Mouse (Mus musculus): Measurements from ENCODE around the gene Itch. TPM values are rescaled to one million over a fixed set of nuclear protein-coding genes. Genes with fewer than 3 reads are reported as not detected.

The Itch gene
- total RNA-seq, 2 experiments from 2014 or later, result 74.4 to 102 TPM

Other genes starting within 250 kb of the Itch start
- gene Eif2s2, start 240.6 kb upstream of the Itch start, total RNA-seq (2015), result 109 and 115 TPM in 2 replicates
- 95.9 and 103 TPM in 2 replicates for gene Eif2s2, start 240.6 kb upstream of the Itch start, total RNA-seq (2017)
- gene Gm14226, start 115.2 kb upstream of the Itch start, total RNA-seq (2015), result not detected in 2 replicates
- gene Gm14226, start 115.2 kb upstream of the Itch start, total RNA-seq (2017), result not detected in 2 replicates
- 59.7 and 65.7 TPM in 2 replicates for gene Ahcy, start 59.0 kb upstream of the Itch start, total RNA-seq (2015)
- 35.9 and 37.7 TPM in 2 replicates for gene Ahcy, start 59.0 kb upstream of the Itch start, total RNA-seq (2017)
- 365 and 368 TPM in 2 replicates for gene Dynlrb1, start 103.0 kb downstream of the Itch start, total RNA-seq (2015)
- 240 and 243 TPM in 2 replicates for gene Dynlrb1, start 103.0 kb downstream of the Itch start, total RNA-seq (2017)
- 4.7 TPM in 2 replicates for gene Map1lc3a, start 142.8 kb downstream of the Itch start, total RNA-seq (2015)
- gene Map1lc3a, start 142.8 kb downstream of the Itch start, total RNA-seq (2017), result 0.51 and 1.3 TPM in 2 replicates
- 33.3 and 41.5 TPM in 2 replicates for gene Pigu, start 223.9 kb downstream of the Itch start, total RNA-seq (2015)
- 23.7 and 24.4 TPM in 2 replicates for gene Pigu, start 223.9 kb downstream of the Itch start, total RNA-seq (2017)
- 30.5 and 31.0 TPM in 2 replicates for gene Trp53inp2, start 247.6 kb downstream of the Itch start, total RNA-seq (2015)
- 18.8 and 29.5 TPM in 2 replicates for gene Trp53inp2, start 247.6 kb downstream of the Itch start, total RNA-seq (2017)